Mouse (Mus musculus) C2C12 (cell line): ENCODE results near the gene Eif4e3.

Experiments
- CTCF ChIP-seq: IDR thresholded peaks from one replicate; pipeline ENCODE4 v1.5.1; 2011; ENCODE audit not compliant: control insufficient read depth, insufficient read depth, insufficient read length
- MAX ChIP-seq: IDR thresholded peaks from one replicate; pipeline ENCODE4 v1.6.1; 2011; ENCODE audit warnings: mild to moderate bottlenecking, control low read depth
- MYOD1 ChIP-seq: IDR thresholded peaks from one replicate; pipeline ENCODE4 v1.6.1; 2011; ENCODE audit warnings: low read depth; ENCODE audit not compliant: control insufficient read depth, insufficient read length
- MYOG ChIP-seq: IDR thresholded peaks from one replicate; pipeline ENCODE4 v1.6.1; 2011; ENCODE audit not compliant: control insufficient read depth, insufficient read length; ENCODE audit errors: extremely low read depth
- USF1 ChIP-seq: IDR thresholded peaks from one replicate; pipeline ENCODE4 v1.6.1; 2011; ENCODE audit warnings: low read depth, mild to moderate bottlenecking, control low read depth, moderate library complexity

DNA sequence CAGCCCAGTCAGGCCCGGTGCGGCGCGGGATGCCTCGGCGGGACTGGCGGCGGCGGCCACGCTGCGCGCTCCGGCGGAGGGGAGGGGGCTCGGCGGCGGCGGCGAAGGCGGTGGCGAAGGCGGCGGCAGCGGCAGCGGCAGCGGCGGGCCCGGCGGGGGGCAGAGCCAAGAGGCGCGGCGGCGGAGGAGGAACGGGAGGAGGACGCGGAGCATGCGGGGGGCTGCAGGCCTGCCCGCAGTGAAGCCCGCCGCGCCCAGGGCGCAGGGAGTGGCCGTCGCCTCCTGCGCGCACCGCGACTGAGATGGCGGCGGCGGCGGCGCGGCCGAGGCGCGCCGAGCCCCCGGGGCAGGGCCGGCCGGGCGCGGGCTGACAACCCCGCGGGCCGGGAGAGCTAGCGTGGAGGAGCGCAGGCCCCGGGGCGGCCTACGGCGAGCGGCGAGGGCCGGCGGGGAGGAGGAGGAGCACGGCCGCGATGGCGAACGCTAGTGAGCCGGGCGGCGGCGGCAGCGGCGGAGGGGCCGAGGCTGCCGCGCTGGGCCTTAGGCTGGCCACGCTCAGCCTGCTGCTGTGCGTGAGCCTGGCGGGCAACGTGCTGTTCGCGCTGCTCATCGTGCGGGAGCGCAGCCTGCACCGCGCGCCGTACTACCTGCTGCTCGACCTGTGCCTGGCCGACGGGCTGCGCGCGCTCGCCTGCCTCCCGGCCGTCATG, 25.8 kb upstream of the Eif4e3 start, which contains the start of gene Gpr27:
- TF ChIP-seq CTCF = no peak
- TF ChIP-seq USF1 = no peak
- no peak for TF ChIP-seq MAX
- no peak for TF ChIP-seq MYOD1
- TF ChIP-seq MYOG = no peak
